Mouse (Mus musculus): ENCODE measurements at regions not wholly inside any gene's neighbourhood (a gene's known extent, or its start where the extent isn't known, plus 50 kb on each side); places are given as distances from the start of the nearest gene placed in this dataset.

- 64% methylated on average over 5 of the region's 5 CpGs for WGBS
- no peaks in the 10 kb centered on the region for H3K27me3 ChIP-seq
Observed at GRCm38 (mm10) chr13:6191915-6192295, 330.6 kb downstream of the Klf6 start.

GRCm38 (mm10) chr13:6196690-6197089, 335.4 kb downstream of the Klf6 start:
- Histone ChIP-seq H3K27ac (replicated peaks) (no peak overlapping the region), H3K4me1 (replicated peaks) (peaks cover 7% of the 10 kb centered on the region; the same call in 1 of the 2 replicates), H3K9me3 (no peaks in the 10 kb centered on the region), H3K9ac (no peak overlapping the region), H3K4me2 (no peak overlapping the region), H3K36me3 (no peaks in the 10 kb centered on the region), H3K27me3 (no peaks in the 10 kb centered on the region), H3K4me3 (no peak overlapping the region)
- ATAC-seq (ENCODE audit: low FRiP score, low read depth), result no peak
- 66% methylated on average over 5 of the region's 5 CpGs for WGBS

More at GRCm38 (mm10) chr13:6191915-6192295, 330.6 kb downstream of the Klf6 start:
- no peak overlapping the region for H3K4me2 ChIP-seq
- no peaks in the 10 kb centered on the region for H3K36me3 ChIP-seq
- H3K27ac ChIP-seq (replicated peaks), result no peak overlapping the region
- no peak for ATAC-seq (ENCODE audit: low FRiP score, low read depth)
- peaks cover 7% of the 10 kb centered on the region; the same call in 1 of the 2 replicates for H3K4me1 ChIP-seq (replicated peaks)
- H3K9ac ChIP-seq, result no peak overlapping the region
- no peaks in the 10 kb centered on the region for H3K9me3 ChIP-seq
- no peak overlapping the region for H3K4me3 ChIP-seq

DNA sequence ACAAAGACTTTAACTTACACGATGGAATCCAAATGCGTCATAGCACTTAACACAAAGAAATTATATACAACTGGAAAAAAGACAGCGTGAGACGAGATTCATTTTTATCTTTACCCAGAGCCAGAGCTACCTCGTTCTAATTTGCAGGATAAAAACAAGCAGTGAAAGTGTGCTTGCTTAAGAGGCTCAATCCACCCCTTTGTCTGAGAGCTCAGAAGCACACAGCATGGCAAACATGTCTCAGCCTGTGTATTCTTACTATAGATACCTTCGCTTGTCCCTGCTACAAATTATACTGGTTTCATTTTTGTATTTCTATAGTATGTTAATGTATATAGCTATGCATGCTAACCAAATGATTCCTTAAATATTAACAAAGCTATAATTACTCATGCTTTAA, 337.8 kb downstream of the Klf6 start:
- Histone ChIP-seq H3K4me3 (no peak overlapping the region), H3K4me1 (replicated peaks) (no peaks in the 10 kb centered on the region), H3K9ac (no peak overlapping the region), H3K27me3 (no peaks in the 10 kb centered on the region), H3K4me2 (no peak overlapping the region), H3K36me3 (no peaks in the 10 kb centered on the region), H3K9me3 (no peaks in the 10 kb centered on the region), H3K27ac (replicated peaks) (no peak overlapping the region)
- no peak for ATAC-seq (ENCODE audit: low FRiP score, low read depth)
- 83% methylated on average over 6 of the region's 6 CpGs for WGBS

GRCm38 (mm10) chr13:6201516-6201915, 340.2 kb downstream of the Klf6 start:
- no peak overlapping the region for H3K4me3 ChIP-seq
- 88% methylated on average over 1 of the region's 1 CpGs for WGBS

DNA sequence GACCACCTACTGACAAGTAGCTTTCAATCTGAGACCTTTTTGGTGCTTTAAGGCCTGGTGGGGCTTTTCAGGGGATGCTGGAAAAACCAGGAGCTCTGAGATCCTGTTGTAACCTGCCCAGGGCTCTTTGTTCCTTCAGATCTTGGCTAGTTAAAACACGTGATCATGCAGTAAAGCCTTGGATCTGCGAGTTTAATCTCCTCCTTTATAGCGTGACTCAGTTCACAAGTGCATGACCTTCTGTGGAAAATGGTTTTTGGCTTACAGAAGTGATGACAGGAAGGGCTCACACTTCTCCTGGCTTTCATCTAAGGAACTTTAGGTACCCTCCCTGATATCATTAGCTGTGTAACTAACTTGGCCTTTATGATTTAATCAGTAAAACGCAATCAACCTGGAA, 343.1 kb upstream of the Pitrm1 start:
- Histone ChIP-seq H3K4me1 (replicated peaks) (no peaks in the 10 kb centered on the region), H3K9me3 (no peaks in the 10 kb centered on the region), H3K36me3 (no peaks in the 10 kb centered on the region), H3K27ac (replicated peaks) (no peak overlapping the region), H3K4me3 (no peak overlapping the region), H3K27me3 (no peaks in the 10 kb centered on the region), H3K4me2 (no peak overlapping the region), H3K9ac (no peak overlapping the region)
- WGBS, result 85% methylated on average over 4 of the region's 4 CpGs
- no peak for ATAC-seq (ENCODE audit: low FRiP score, low read depth)

More at GRCm38 (mm10) chr13:6201516-6201915, 340.2 kb downstream of the Klf6 start:
- Histone ChIP-seq H3K27me3 (no peaks in the 10 kb centered on the region), H3K27ac (replicated peaks) (no peak overlapping the region), H3K9ac (no peak overlapping the region), H3K9me3 (no peaks in the 10 kb centered on the region), H3K4me2 (no peak overlapping the region), H3K36me3 (no peaks in the 10 kb centered on the region), H3K4me1 (replicated peaks) (no peaks in the 10 kb centered on the region)
- ATAC-seq (ENCODE audit: low FRiP score, low read depth), result no peak

- H3K9ac ChIP-seq, result no peak overlapping the region
- no peaks in the 10 kb centered on the region for H3K9me3 ChIP-seq
- H3K4me1 ChIP-seq (replicated peaks), result no peaks in the 10 kb centered on the region
- 91% methylated on average over 2 of the region's 2 CpGs for WGBS
- H3K27me3 ChIP-seq, result no peaks in the 10 kb centered on the region
- no peak for ATAC-seq (ENCODE audit: low FRiP score, low read depth)
- H3K36me3 ChIP-seq, result no peaks in the 10 kb centered on the region
- no peak overlapping the region for H3K27ac ChIP-seq (replicated peaks)
- H3K4me3 ChIP-seq, result no peak overlapping the region
- no peak overlapping the region for H3K4me2 ChIP-seq
Observed at GRCm38 (mm10) chr13:6212550-6212949, 335.4 kb upstream of the Pitrm1 start.

DNA sequence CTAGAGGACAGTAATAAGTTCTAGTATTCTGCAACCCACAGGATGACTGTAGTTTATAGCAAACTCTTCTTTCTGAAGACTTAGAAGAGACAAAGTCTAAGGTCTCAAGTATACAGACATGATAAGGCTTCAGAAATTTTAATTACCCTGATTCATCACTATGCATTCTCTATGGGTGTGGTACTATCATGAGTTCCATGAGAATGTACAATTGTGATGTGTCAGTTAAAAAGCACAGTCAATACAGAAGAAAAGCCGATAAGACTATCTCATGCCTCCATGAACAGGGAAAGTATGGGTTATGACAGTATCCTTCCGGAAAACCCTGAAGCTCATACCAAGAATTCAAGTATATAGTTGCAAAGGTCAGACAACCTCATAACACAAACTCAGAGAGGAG, 333.8 kb upstream of the Pitrm1 start:
- no peaks in the 10 kb centered on the region for H3K4me1 ChIP-seq (replicated peaks)
- H3K4me2 ChIP-seq, result no peak overlapping the region
- WGBS, result 97% methylated on average over 2 of the region's 2 CpGs
- ATAC-seq (ENCODE audit: low FRiP score, low read depth), result no peak
- no peaks in the 10 kb centered on the region for H3K27me3 ChIP-seq
- H3K27ac ChIP-seq (replicated peaks), result no peak overlapping the region
- no peak overlapping the region for H3K4me3 ChIP-seq
- no peaks in the 10 kb centered on the region for H3K9me3 ChIP-seq
- H3K9ac ChIP-seq, result no peak overlapping the region
- H3K36me3 ChIP-seq, result no peaks in the 10 kb centered on the region

DNA sequence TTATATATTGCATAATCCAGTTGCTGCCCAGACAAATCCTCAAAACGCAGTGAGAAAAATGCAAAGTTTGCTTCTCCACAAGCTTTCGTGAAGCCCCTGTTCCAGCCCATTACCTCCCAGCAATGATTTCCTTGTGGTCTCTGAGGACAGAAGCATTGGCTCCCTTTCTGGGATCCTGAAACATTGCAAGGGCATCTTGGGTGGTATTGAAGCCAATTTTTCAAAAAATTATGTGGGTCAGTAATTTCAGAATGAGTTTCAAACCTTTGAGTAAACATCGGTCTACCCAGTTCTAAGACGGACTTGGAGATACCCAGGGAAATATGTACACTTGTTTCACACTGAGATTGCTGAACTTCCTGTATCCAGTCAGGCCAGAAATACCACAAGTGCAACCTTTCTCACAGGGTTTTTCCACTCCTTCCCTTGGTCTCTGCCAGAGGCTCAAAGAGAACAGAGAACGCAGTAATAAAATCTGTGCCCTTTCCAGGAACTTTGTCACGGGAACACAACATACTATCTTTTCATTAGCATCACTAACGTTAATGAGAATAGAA, 321.8 kb upstream of the Pitrm1 start:
- Histone ChIP-seq H3K27me3 (no peaks in the 10 kb centered on the region), H3K9me3 (no peaks in the 10 kb centered on the region), H3K36me3 (no peaks in the 10 kb centered on the region), H3K4me2 (no peak overlapping the region), H3K4me1 (replicated peaks) (no peaks in the 10 kb centered on the region), H3K9ac (no peak overlapping the region), H3K4me3 (no peak overlapping the region), H3K27ac (replicated peaks) (no peak overlapping the region)
- ATAC-seq (ENCODE audit: low FRiP score, low read depth), result no peak
- 78% methylated on average over 7 of the region's 7 CpGs for WGBS

DNA sequence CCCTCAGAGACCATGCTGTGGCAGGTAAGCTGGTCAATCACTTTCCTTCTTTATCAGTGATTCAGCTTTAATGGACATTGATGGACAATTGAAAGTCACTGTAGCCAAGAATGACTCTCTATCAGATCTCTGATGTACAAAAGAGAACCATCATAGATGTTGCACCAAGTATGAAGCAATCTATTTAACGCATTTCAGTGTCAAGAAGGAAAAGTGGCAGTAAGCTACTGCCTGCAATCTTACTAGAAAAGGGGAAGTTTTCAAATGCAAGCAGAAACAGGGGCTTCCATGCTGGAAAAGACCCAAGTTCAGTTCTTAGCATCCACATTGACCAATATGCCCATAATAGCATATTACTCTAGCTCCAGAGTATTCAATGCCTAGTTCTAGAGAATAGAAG, 319.7 kb upstream of the Pitrm1 start:
- no peak for ATAC-seq (ENCODE audit: low FRiP score, low read depth)
- Histone ChIP-seq H3K9me3 (no peaks in the 10 kb centered on the region), H3K4me3 (no peak overlapping the region), H3K27ac (replicated peaks) (no peak overlapping the region), H3K9ac (no peak overlapping the region), H3K36me3 (no peaks in the 10 kb centered on the region), H3K4me1 (replicated peaks) (no peaks in the 10 kb centered on the region), H3K27me3 (no peaks in the 10 kb centered on the region), H3K4me2 (no peak overlapping the region)
- WGBS, result 89% methylated on average over 1 of the region's 1 CpGs

- no peak overlapping the region for H3K4me2 ChIP-seq
- no peaks in the 10 kb centered on the region for H3K36me3 ChIP-seq
- H3K9ac ChIP-seq, result no peak overlapping the region
- H3K27me3 ChIP-seq, result no peaks in the 10 kb centered on the region
- no peak for ATAC-seq (ENCODE audit: low FRiP score, low read depth)
- no peaks in the 10 kb centered on the region for H3K4me1 ChIP-seq (replicated peaks)
- no peaks in the 10 kb centered on the region for H3K9me3 ChIP-seq
- 88% methylated on average over 1 of the region's 1 CpGs for WGBS
- H3K27ac ChIP-seq (replicated peaks), result no peak overlapping the region
- H3K4me3 ChIP-seq, result no peak overlapping the region
Observed at GRCm38 (mm10) chr13:6235394-6235793, 312.6 kb upstream of the Pitrm1 start.

GRCm38 (mm10) chr13:6236503-6236902, 311.4 kb upstream of the Pitrm1 start:
- Histone ChIP-seq H3K27me3 (no peaks in the 10 kb centered on the region), H3K9ac (no peak overlapping the region), H3K4me1 (replicated peaks) (no peaks in the 10 kb centered on the region), H3K4me2 (no peak overlapping the region), H3K4me3 (no peak overlapping the region), H3K36me3 (no peaks in the 10 kb centered on the region), H3K9me3 (no peaks in the 10 kb centered on the region), H3K27ac (replicated peaks) (no peak overlapping the region)
- WGBS, result 91% methylated on average over 8 of the region's 8 CpGs
- ATAC-seq (ENCODE audit: low FRiP score, low read depth), result no peak

DNA sequence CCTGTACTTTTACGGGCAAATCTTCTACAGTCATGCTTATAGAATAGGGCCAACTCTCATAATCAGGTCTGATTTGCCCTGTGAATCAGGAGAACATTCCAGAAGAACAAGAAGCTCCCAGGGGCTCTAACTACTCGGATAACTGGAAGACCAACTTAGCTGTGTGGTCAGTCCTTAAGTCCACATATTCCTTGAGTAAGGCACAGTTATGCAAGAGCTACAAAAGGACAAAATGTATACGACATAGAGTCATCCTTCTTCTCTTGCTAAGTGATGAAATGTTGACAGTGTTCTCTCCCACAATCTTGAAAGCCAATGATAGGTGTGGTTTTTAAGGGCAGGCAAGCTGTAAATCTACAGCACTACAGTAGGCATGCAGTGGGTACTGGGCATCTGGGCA, 310.7 kb upstream of the Pitrm1 start:
- 88% methylated on average over 3 of the region's 3 CpGs for WGBS
- no peaks in the 10 kb centered on the region for H3K36me3 ChIP-seq
- H3K27ac ChIP-seq (replicated peaks), result no peak overlapping the region
- no peaks in the 10 kb centered on the region for H3K9me3 ChIP-seq
- no peaks in the 10 kb centered on the region for H3K27me3 ChIP-seq
- no peak overlapping the region for H3K4me3 ChIP-seq
- ATAC-seq (ENCODE audit: low FRiP score, low read depth), result no peak
- no peak overlapping the region for H3K9ac ChIP-seq
- H3K4me1 ChIP-seq (replicated peaks), result no peaks in the 10 kb centered on the region
- H3K4me2 ChIP-seq, result no peak overlapping the region

DNA sequence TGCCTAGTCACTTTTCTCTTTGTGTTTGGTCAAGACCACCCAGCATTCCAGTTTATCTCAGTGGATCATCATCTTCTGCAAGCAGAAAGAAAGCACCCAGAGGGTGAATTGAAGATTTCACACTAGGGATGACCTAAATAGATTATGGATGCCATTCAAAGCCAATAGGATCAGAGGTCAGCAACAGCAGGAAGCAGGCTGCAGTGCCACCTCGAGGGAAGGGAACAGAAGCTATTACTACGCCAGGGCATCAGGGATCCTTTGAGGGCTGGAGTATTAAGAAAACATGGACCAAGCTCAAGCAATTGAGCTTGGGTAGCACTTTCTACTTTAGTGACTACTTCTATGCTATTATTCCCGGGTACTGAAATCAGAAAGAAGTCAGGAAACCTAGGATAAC, 307.1 kb upstream of the Pitrm1 start:
- H3K4me3 ChIP-seq, result no peak overlapping the region
- H3K27me3 ChIP-seq, result no peaks in the 10 kb centered on the region
- H3K36me3 ChIP-seq, result no peaks in the 10 kb centered on the region
- H3K9me3 ChIP-seq, result no peaks in the 10 kb centered on the region
- WGBS, result 40% methylated on average over 3 of the region's 3 CpGs
- no peak for ATAC-seq (ENCODE audit: low FRiP score, low read depth)
- H3K4me2 ChIP-seq, result no peak overlapping the region
- no peak overlapping the region for H3K27ac ChIP-seq (replicated peaks)
- no peaks in the 10 kb centered on the region for H3K4me1 ChIP-seq (replicated peaks)
- H3K9ac ChIP-seq, result no peak overlapping the region
